Mouse (Mus musculus): Measurements from ENCODE around the gene Amy2a1.

GRCm38 (mm10) chr3:113539692-113540091 is 7.5 kb upstream of the Amy2a1 start:
- TF ChIP-seq MAFK (IDR thresholded peaks at IDR 0.05; ENCODE audit: insufficient read depth, low read depth, low read length) (no peak), HCFC1 (IDR thresholded peaks at IDR 0.05; ENCODE audit: borderline replicate concordance, insufficient read depth, low read length) (no peak), CHD2 (IDR thresholded peaks at IDR 0.05; ENCODE audit: low read depth, low read length) (no peak), ZC3H11A (IDR thresholded peaks at IDR 0.05; ENCODE audit: borderline replicate concordance, low read depth, low read length) (no peak), ZNF384 (IDR thresholded peaks at IDR 0.05; ENCODE audit: low read depth, low read length) (no peak)

All from ES-E14 (cell line).